In genomic region chr2:31180081-31180551, GRCm38 (mm10) we compare ENCODE assay signal across 19 mouse cellular contexts. TPM values are rescaled to one million over a fixed set of nuclear protein-coding genes. Genes with fewer than 3 reads are reported as not detected.
DNase-seq lines count a peak whose midpoint lies in the region; ATAC-seq and TF ChIP-seq lines count a peak whose summit lies in the region.
"Had no signal": no experiment of that assay in that cellular context is flagged by ENCODE, and none has a peak within 500 bp of the region (broad histone marks: within the 10 kb centered on the region; RNA-seq: fewer than 3 reads in every experiment).

No protein-coding gene starts in this region.

- no peak overlapping the region for H3K9ac ChIP-seq in heart, postnatal 0 days (replicated peaks; ENCODE audit: low read depth, low read length)
- H3K9ac ChIP-seq in forebrain, embryonic 15.5 days (replicated peaks): no peak overlapping the region
- H3K9ac ChIP-seq: limb, embryonic 13.5 days; lung, embryonic 14.5 days had no signal

- H3K9me3 ChIP-seq in heart, postnatal 0 days (replicated peaks; ENCODE audit: control insufficient read depth, low read length): no peaks in the 10 kb centered on the region
- no peaks in the 10 kb centered on the region for H3K9me3 ChIP-seq in megakaryocyte, embryonic 14.5 days
- no peaks in the 10 kb centered on the region for H3K9me3 ChIP-seq in forebrain, embryonic 15.5 days
- H3K9me3 ChIP-seq: G1E; limb, embryonic 13.5 days had no signal

- intact Hi-C loops in heart, postnatal 10 days (cut with DNase I): loop anchor here (5.0 kb wide), 1 partner anchor 158 kb away; no protein-coding TSS in a partner anchor

- H3K4me3 ChIP-seq in heart, postnatal 0 days (ENCODE audit: low read depth, low read length): no peak overlapping the region
- H3K4me3 ChIP-seq in megakaryocyte, embryonic 14.5 days (replicated peaks): peak overlapping the region; percentile 74
- H3K4me3 ChIP-seq in forebrain, embryonic 15.5 days: no peak overlapping the region
- H3K4me3 ChIP-seq: erythroblast, embryonic 14.5 days; gastrocnemius, adult 2 months; limb, embryonic 13.5 days had no signal

- H3K4me1 ChIP-seq in heart, postnatal 0 days (ENCODE audit: control insufficient read depth, insufficient read depth): peaks cover 4% of the 10 kb centered on the region; the same call in 1 of the 2 replicates
- H3K4me1 ChIP-seq in megakaryocyte, embryonic 14.5 days: peaks cover 76% of the 10 kb centered on the region
- no peaks in the 10 kb centered on the region for H3K4me1 ChIP-seq in forebrain, embryonic 15.5 days
- H3K4me1 ChIP-seq: limb, embryonic 13.5 days had no signal

- H3K27me3 ChIP-seq in heart, postnatal 0 days (ENCODE audit: control insufficient read depth, insufficient read depth, low read length): no peaks in the 10 kb centered on the region
- no peaks in the 10 kb centered on the region for H3K27me3 ChIP-seq in megakaryocyte, embryonic 14.5 days (replicated peaks)
- H3K27me3 ChIP-seq in forebrain, embryonic 15.5 days: no peaks in the 10 kb centered on the region
- H3K27me3 ChIP-seq: limb, embryonic 13.5 days had no signal

- no peak for DNase-seq in heart, postnatal 0 days (ENCODE audit: low spot score)
- no peak for DNase-seq in heart, postnatal 10 days
- DNase-seq: B cell, adult 2 months; cerebellum, adult 8-10 months; gastrocnemius, adult 2 months; heart, postnatal 14 days; kidney, adult 8-10 months; kidney, postnatal 4 days; lung, embryonic 14.5 days had no signal

- no peak overlapping the region for H3K27ac ChIP-seq in heart, postnatal 0 days (ENCODE audit: low read depth)
- H3K27ac ChIP-seq in forebrain, embryonic 15.5 days (replicated peaks): no peak overlapping the region
- H3K27ac ChIP-seq: gastrocnemius, adult 2 months; limb, embryonic 13.5 days had no signal

- 49% methylated on average over 7 of the region's 7 CpGs for WGBS in heart, postnatal 0 days
- WGBS in forebrain, embryonic 15.5 days: 83% methylated on average over 7 of the region's 7 CpGs

- H3K36me3 ChIP-seq in heart, postnatal 0 days (replicated peaks; ENCODE audit: control insufficient read depth, insufficient read depth, low read length): peaks cover 91% of the 10 kb centered on the region
- peaks cover 93% of the 10 kb centered on the region for H3K36me3 ChIP-seq in megakaryocyte, embryonic 14.5 days (replicated peaks; ENCODE audit: low read length)
- H3K36me3 ChIP-seq in forebrain, embryonic 15.5 days: peaks cover 81% of the 10 kb centered on the region

- H3K4me2 ChIP-seq in heart, postnatal 0 days (ENCODE audit: low read depth, low read length): no peak overlapping the region
- no peak overlapping the region for H3K4me2 ChIP-seq in forebrain, embryonic 15.5 days (replicated peaks)
- H3K4me2 ChIP-seq: limb, embryonic 13.5 days; lung, embryonic 14.5 days had no signal

- TF ChIP-seq CTCF in heart, postnatal 0 days (IDR thresholded peaks at IDR 0.05; ENCODE audit: low read depth): no peak

- peak; percentile 40 for ATAC-seq in heart, postnatal 0 days (ENCODE audit: insufficient read depth, low read depth)
- no peak for ATAC-seq in megakaryocyte, adult 5-6 weeks (ENCODE audit: poor library complexity, severe bottlenecking)
- ATAC-seq in activated CD4-positive, CD25-positive, alpha-beta regulatory T cell, adult 4 months: peak; percentile 88
- ATAC-seq in inflammation-experienced regulatory T-cells, adult 6 months: peak; percentile 89
- ATAC-seq in forebrain, embryonic 15.5 days (replicated peaks): no peak
- ATAC-seq in erythroid progenitor cell, adult 5-6 weeks (replicated peaks; ENCODE audit: low FRiP score, poor library complexity, severe bottlenecking): no peak
- ATAC-seq: hindbrain, embryonic 16.5 days had no signal

- TF ChIP-seq EP300 in heart, postnatal 0 days (IDR thresholded peaks at IDR 0.05; ENCODE audit: low read depth): no peak

RNA-seq across cellular contexts. Expression of gene Gpr107, which starts 28.0 kb away (rescaled TPM):
- 42.2 and 69.4 TPM in 2 replicates for total RNA-seq in heart, postnatal 0 days (2014; rRNA removed; ENCODE audit: low replicate concordance)
- polyA plus RNA-seq in heart, postnatal 0 days (2015; fragmentation: Nextera tagmentation; extraction: Ambion mirVana): 19.1 and 20.3 TPM in 2 replicates
- total RNA-seq in heart, postnatal 10 days (2021): 10 to 100 TPM; 42.1 to 42.3 TPM
- 5.0 and 11.9 TPM in 2 replicates for polyA plus RNA-seq in megakaryocyte, embryonic 14.5 days (2012; ENCODE audit: insufficient read depth, low replicate concordance)
- total RNA-seq in megakaryocyte, adult 5-6 weeks (2015): 22.1 and 22.2 TPM in 2 replicates
- total RNA-seq in megakaryocyte, adult 5-6 weeks (2017): 29.2 and 32.1 TPM in 2 replicates
- polyA plus RNA-seq in activated CD4-positive, CD25-positive, alpha-beta regulatory T cell, adult 4 months (2017; shearing (Covaris generic)): 10 to 100 TPM; 44.8 to 45.0 TPM
- 10 to 100 TPM; 49.2 to 57.0 (median 50.5) TPM for polyA plus RNA-seq in inflammation-experienced regulatory T-cells, adult 6 months (2017; shearing (Covaris generic))
- 36.7 and 37.3 TPM in 2 replicates for polyA plus RNA-seq in forebrain, embryonic 15.5 days (2015; fragmentation: Nextera tagmentation; extraction: Ambion mirVana)
- total RNA-seq in erythroid progenitor cell, adult 5-6 weeks (2015; ENCODE audit: low replicate concordance): 15.1 and 24.7 TPM in 2 replicates
- 6.4 and 8.9 TPM in 2 replicates for total RNA-seq in erythroid progenitor cell, adult 5-6 weeks (2017; ENCODE audit: low replicate concordance)

RNA-seq across cellular contexts. Expression of gene Fnbp1, which starts 38.3 kb away (rescaled TPM):
- total RNA-seq in heart, postnatal 0 days (2014; rRNA removed; ENCODE audit: low replicate concordance): 6.4 and 7.7 TPM in 2 replicates
- polyA plus RNA-seq in heart, postnatal 0 days (2015; fragmentation: Nextera tagmentation; extraction: Ambion mirVana): 10.0 and 11.4 TPM in 2 replicates
- total RNA-seq in heart, postnatal 10 days (2021): 10 to 100 TPM; 48.6 to 60.9 TPM
- 44.7 and 52.5 TPM in 2 replicates for polyA plus RNA-seq in megakaryocyte, embryonic 14.5 days (2012; ENCODE audit: insufficient read depth, low replicate concordance)
- 62.0 and 64.1 TPM in 2 replicates for total RNA-seq in megakaryocyte, adult 5-6 weeks (2015)
- total RNA-seq in megakaryocyte, adult 5-6 weeks (2017): 39.0 and 48.7 TPM in 2 replicates
- 100 to 1,000 TPM in 1 of 2 experiments, 10 to 100 TPM in 1; 99.6 to 101 TPM for polyA plus RNA-seq in activated CD4-positive, CD25-positive, alpha-beta regulatory T cell, adult 4 months (2017; shearing (Covaris generic))
- 100 to 1,000 TPM in 2 of 3 experiments, 10 to 100 TPM in 1; 86.1 to 123 (median 103) TPM for polyA plus RNA-seq in inflammation-experienced regulatory T-cells, adult 6 months (2017; shearing (Covaris generic))
- 16.5 and 19.4 TPM in 2 replicates for polyA plus RNA-seq in forebrain, embryonic 15.5 days (2015; fragmentation: Nextera tagmentation; extraction: Ambion mirVana)
- total RNA-seq in erythroid progenitor cell, adult 5-6 weeks (2015; ENCODE audit: low replicate concordance): 3.8 and 19.1 TPM in 2 replicates
- total RNA-seq in erythroid progenitor cell, adult 5-6 weeks (2017; ENCODE audit: low replicate concordance): 5.8 and 9.1 TPM in 2 replicates

Comparison
In these comparisons a context has a peak if more than half of its experiments do, and no peak if none do; other contexts are left out.
1. ATAC-seq: peak in heart, postnatal 0 days (single experiment), activated CD4-positive, CD25-positive, alpha-beta regulatory T cell, adult 4 months (single experiment) and inflammation-experienced regulatory T-cells, adult 6 months (single experiment); none in megakaryocyte, adult 5-6 weeks (single experiment), forebrain, embryonic 15.5 days (single experiment) and erythroid progenitor cell, adult 5-6 weeks (single experiment).